Mouse (Mus musculus) testis, postnatal 10 days (tissue): ENCODE data around the gene Spata31d1b.
"Not testable (repeated sequence)": the region's sequence is repeated elsewhere in the genome, so short reads cannot be mapped to it uniquely, and the experiment has no call there.

Experiments used
- DNase-seq: peaks from one replicate; pipeline ENCODE4 v3.0.0; 2021; ENCODE audit warnings: low spot score

The Spata31d1b gene

DNA sequence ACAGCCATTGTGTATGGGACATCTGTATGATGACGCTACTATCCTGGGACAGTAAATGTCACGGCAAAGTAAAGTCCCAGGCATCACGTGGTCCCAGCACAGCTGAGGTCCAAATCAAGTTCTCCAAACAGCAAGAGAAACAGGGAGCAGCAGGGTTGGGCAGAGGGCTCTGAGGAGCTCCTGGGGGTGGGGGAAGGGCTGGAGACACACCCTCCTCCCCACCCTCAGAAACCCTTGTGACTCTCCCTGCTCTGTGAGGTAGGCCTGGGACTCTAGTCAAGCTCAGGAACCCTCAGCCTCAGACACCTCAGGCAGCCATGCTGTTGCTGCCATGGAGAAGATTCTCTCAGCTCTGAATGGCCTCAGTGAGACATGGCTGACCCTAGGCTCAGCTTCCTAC is at the start of gene Spata31d1b:
Gene Spata31d1b, plus strand, starts transcription at position 301 of the 400 bp plus-strand sequence.
- DNase-seq, result not testable (repeated sequence)

DNA sequence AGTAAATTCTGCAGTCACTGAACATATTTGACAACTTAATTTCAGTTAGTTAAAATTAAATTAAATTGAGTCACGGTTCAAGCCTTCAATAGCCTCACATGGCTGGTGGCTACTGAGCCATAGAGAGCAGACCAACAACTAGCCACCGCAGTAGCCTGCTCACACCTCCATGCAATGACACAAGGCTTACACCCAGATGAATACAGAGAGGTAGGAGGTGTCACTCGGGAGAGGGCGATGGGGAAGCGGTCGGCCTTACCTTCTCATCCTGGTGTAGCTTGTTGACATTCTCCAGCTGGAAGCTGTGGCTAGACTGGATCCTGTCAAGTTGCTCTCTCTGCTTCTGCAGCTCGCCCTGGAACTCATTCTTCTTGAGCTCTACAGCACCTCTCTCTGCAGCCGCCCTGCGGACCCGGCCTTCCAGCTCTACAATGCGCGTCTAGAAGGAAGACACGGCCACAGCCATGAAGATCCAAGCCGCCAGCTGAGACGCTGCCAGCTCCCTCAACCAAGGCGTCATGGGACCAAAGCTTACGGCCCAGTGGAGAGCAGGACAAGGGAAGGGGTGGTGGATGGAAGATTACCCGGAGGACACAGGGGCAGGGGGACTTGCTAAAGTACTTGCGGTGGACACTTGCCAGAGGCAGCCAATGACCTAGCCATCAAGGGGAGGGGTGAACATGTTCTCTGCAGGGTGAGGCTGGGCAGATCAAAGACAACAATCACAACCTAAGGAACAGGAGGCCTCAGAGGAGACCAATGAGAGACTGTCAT is 48.0 kb upstream of the Spata31d1b start:
- no peak for DNase-seq

DNA sequence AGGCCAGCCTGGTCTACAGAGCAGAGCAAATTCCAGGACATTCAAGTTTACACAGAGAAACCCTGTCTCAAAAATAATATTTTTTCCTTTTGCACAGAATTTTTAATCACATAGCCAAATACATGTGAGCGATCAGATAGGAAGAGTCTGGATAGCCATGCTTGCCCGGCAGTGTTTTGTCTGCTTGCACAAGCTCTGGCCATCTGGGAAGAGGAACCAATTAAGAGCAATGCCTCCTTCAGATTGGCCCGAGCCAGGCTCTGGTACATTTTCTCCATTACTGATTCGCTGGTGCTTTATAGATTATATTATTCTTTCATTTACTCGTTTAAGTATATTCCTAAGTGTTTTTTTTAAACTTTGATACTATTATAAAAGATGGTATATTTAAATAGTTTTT is 44.3 kb upstream of the Spata31d1b start:
- DNase-seq, result no peak

DNA sequence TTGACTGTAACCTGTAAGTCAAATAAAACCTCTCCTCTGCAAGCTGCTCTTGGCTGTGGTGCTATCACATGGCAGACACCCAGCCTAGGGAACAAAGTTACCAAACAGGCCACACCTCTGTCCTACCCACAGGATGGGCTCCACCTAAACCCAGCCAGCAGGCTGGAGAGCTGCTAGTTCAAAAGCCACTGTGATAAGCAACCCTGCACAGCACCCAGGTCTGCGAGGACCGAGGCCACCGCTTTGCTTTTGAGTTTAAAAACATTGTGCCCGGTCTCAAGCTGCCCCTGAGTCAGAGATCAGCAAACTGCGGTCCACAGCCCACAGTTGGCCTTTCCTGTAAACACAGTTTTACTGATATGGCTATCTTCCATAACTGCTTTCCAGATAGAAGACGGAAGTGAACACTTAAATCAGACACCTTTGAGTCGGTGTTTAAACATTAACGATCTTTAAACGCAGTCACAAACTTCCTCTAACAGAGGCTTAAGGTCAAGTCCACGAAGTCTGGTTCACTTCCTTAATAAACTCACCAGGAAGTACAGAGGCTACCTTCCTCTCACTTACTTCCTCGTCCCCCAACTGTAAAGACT is 43.5 kb upstream of the Spata31d1b start:
- no peak for DNase-seq

DNA sequence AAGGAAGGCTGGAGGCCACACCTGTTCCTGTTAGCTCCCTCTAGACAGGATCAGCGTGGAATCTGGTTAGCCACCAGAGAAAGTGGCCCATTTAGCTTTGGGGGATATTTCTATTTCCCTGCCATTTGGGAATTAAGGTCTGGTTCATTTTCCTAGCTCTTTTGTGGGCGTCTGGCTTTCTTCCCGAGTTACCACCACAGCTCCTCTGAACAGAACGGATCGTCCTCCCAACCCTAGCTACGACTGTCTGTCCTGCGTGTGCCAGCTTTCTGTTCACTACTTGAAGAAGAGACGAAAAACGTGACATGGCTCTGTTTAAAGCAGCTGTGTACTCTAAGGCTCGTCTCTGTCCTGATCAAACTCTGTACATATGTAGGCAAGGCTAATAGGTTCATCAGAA is 42.1 kb upstream of the Spata31d1b start:
- no peak for DNase-seq

DNA sequence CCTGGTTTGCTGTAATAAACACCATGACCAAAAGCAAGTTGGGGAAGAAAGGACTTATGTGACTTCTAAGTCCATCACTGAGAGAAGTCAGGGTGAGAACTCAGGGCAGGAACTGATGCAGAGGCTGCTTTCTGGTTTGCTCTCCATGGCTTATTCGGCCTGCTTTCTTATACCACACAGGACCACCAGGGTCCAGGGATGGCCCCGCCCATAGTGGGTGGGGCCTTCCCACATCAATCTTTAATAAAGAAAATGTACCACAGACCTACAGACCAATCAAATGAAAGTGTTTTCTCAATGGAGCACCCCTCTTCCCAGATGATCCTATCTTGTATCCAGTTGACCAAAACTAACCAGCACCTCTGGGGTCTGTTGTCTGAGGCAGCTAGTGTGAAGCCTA is 40.6 kb upstream of the Spata31d1b start:
- no peak for DNase-seq

- no peak for DNase-seq
Observed at GRCm38 (mm10) chr13:59672248-59672647, 39.8 kb upstream of the Spata31d1b start.

- no peak for DNase-seq
Observed at GRCm38 (mm10) chr13:59673597-59673996, 38.5 kb upstream of the Spata31d1b start.

GRCm38 (mm10) chr13:59674215-59674614 is 37.9 kb upstream of the Spata31d1b start:
- DNase-seq, result no peak

GRCm38 (mm10) chr13:59674761-59675150 is 37.3 kb upstream of the Spata31d1b start:
- DNase-seq, result no peak

- peak; percentile 76 for DNase-seq
Observed at GRCm38 (mm10) chr13:59675151-59676011, 36.7 kb upstream of the Spata31d1b start, which contains the start of gene Golm1. Golm1 (minus strand) TSS chr13:59675811.

DNA sequence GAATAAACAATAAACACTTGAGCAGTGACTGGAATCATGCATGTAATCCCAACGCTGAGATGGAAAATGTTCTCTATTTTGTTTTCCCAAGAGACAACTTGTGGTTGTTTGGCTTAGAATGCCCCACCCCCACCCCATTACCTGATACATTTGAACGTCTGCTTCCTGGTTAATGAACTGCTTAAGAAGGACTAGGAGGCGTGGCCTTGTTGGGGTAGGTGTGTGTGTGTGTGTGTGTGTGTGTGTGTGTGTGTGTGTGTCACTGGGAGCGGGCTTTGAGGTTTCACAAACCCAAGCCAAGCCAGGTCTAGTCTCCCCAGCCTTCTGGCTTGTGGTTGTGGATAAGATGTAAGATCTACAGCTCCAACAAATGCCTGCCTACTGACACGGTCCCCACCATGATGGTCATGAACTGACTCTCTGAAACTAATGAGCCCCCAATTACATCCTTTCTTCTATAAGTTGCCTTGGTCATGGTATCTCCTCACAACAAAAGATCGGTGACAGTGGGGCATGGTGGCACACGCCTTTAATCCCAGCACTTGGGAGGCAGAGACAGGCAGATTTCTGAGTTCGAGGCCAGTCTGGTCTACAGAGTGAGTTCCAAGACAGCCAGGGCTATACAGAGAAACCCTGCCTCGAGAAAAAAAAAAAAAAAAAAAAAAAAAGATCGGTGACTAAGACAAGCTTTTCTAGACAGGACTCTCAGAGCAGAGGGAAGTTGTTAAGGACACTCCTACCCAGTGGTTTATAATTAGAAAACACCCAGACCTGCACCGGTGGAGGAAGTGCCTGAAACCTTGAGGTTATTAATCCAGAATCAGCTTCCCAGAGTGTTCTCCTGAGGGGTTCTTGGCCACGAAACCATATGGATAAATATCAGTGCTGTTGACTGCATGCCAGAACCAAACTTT is 35.5 kb upstream of the Spata31d1b start:
- no peak for DNase-seq

GRCm38 (mm10) chr13:59679306-59679705 is 32.8 kb upstream of the Spata31d1b start:
- no peak for DNase-seq

GRCm38 (mm10) chr13:59679908-59680307 is 32.2 kb upstream of the Spata31d1b start:
- no peak for DNase-seq

DNA sequence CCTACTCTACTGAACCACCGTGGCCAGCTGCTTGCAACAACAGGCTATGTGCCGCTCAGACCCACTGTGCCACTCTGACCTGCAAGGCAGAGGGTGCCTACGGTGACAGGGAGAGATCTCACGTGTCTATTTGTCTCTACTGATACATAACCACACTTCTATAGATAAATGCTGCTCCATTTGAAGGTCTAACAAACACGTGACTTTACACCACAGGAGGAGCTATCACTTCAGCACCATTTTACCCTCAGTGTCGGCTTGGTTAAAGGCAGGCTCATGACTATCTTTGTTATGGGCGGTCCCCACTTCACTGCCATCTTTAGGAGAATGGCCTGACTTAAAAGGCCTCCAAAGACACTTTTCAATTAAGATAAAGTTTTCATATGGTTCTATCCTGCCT is 29.5 kb upstream of the Spata31d1b start:
- DNase-seq, result no peak

- DNase-seq, result no peak
Observed at GRCm38 (mm10) chr13:59685236-59685635, 26.8 kb upstream of the Spata31d1b start.

DNA sequence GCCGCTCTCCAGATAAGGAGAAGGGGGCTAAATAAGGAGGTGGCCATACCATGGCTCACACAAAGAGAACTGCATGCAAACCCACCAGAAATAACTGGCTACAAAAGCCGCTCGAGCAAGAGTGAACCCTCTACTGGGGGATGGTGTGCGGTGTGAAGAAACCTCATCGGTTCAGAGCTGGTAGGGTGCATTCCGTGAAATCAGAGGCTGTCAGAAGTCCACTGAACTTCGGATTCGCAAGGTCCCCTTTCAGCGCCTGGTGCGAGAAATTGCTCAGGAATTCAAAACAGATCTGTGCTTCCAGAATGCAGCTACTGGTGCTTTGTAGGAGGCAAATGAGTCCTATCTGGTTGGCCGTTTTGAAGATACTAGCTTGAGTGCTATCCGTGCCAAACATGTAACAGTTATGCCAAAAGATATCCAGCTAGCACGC is 23.7 kb upstream of the Spata31d1b start:
- DNase-seq, result no peak

DNA sequence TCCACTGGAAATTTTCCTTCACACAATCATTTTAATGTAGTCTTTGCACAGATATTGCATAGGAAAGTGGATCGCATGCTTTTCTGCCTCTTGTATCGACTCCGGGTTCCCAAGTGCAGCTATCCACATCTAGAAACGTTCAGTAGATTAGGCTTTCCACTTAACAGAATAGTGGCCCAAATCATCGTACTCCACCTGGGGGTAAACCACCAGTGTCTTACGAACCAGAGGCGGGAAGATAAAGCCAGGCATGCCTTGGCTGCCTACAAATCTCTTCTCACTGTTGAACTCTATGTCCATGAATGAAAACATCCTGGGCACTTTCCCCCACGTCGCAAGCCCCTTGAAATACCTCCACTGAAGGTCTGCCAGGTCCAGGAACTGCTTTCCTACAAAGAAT is 22.8 kb upstream of the Spata31d1b start:
- DNase-seq, result no peak

GRCm38 (mm10) chr13:59689843-59690242 is 22.2 kb upstream of the Spata31d1b start:
- DNase-seq, result no peak

- DNase-seq, result no peak
Observed at GRCm38 (mm10) chr13:59690576-59690975, 21.5 kb upstream of the Spata31d1b start.

- DNase-seq, result no peak
Observed at GRCm38 (mm10) chr13:59691478-59691877, 20.6 kb upstream of the Spata31d1b start.

DNA sequence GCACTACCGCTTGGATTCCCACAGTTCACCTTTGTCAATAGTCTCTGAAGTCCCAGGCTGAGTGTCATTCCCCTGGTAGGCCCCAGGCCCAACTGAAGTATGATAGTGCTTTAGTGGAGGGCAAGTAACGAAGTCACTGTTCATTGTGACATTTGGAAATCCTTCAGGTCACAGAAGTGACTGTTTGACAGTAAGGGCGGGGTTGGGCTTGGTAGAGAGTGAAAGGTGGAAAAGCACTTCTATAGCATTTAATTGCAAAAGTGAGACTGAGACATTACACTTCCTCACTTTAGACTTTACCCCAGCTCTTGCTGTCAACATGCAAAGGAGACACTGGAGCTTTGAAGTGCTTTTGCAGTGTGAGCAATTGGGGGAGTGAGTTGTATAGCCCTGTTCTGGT is 18.1 kb upstream of the Spata31d1b start, which contains the start of gene 4921517D22Rik:
Gene 4921517D22Rik, minus strand, starts transcription at position 101 of the 400 bp plus-strand sequence.
- no peak for DNase-seq
